Mouse (Mus musculus): Measurements from ENCODE around the gene P4ha3.

Gene P4ha3

GRCm38 (mm10) chr7:100307872-100308653 lies 22.7 kb downstream of the P4ha3 start:
- DNase-seq = peak; percentile 58

GRCm38 (mm10) chr7:100309216-100309615 lies 23.9 kb downstream of the P4ha3 start:
- no peak for DNase-seq

GRCm38 (mm10) chr7:100309679-100310078 lies 24.4 kb downstream of the P4ha3 start:
- DNase-seq = no peak

- no peak for DNase-seq
Observed at GRCm38 (mm10) chr7:100310290-100310689, 25.0 kb downstream of the P4ha3 start.

- DNase-seq = no peak
Observed at GRCm38 (mm10) chr7:100312716-100313115, 27.4 kb downstream of the P4ha3 start.

- DNase-seq = no peak
Observed at GRCm38 (mm10) chr7:100316924-100317323, 31.6 kb downstream of the P4ha3 start.

GRCm38 (mm10) chr7:100317534-100317933 lies 32.2 kb downstream of the P4ha3 start:
- DNase-seq = no peak

- no peak for DNase-seq
Observed at GRCm38 (mm10) chr7:100323721-100324120, 38.4 kb downstream of the P4ha3 start.

- DNase-seq = no peak
Observed at GRCm38 (mm10) chr7:100325482-100325881, 40.2 kb downstream of the P4ha3 start.

- DNase-seq = no peak
Observed at GRCm38 (mm10) chr7:100327514-100327913, 42.2 kb downstream of the P4ha3 start.

GRCm38 (mm10) chr7:100328636-100329035 lies 43.3 kb downstream of the P4ha3 start:
- no peak for DNase-seq

GRCm38 (mm10) chr7:100331269-100331668 lies 45.9 kb downstream of the P4ha3 start:
- DNase-seq = no peak

- no peak for DNase-seq
Observed at GRCm38 (mm10) chr7:100335921-100336320, 50.6 kb downstream of the P4ha3 start.

GRCm38 (mm10) chr7:100354984-100355383 lies 69.7 kb downstream of the P4ha3 start:
- no peak for DNase-seq

- DNase-seq = no peak
Observed at GRCm38 (mm10) chr7:100356324-100356723, 71.0 kb downstream of the P4ha3 start.

GRCm38 (mm10) chr7:100356768-100357167 lies 71.4 kb downstream of the P4ha3 start:
- DNase-seq = no peak

GRCm38 (mm10) chr7:100357856-100358255 lies 72.5 kb downstream of the P4ha3 start:
- DNase-seq = no peak

- no peak for DNase-seq
Observed at GRCm38 (mm10) chr7:100363162-100363561, 77.8 kb downstream of the P4ha3 start.

GRCm38 (mm10) chr7:100364888-100365287 lies 79.6 kb downstream of the P4ha3 start:
- DNase-seq = no peak
